Mouse (Mus musculus): ENCODE measurements around the gene Ifnz.
"Not testable (repeated sequence)": the region's sequence is repeated elsewhere in the genome, so short reads cannot be mapped to it uniquely, and the experiment has no call there.

The Ifnz gene

DNA sequence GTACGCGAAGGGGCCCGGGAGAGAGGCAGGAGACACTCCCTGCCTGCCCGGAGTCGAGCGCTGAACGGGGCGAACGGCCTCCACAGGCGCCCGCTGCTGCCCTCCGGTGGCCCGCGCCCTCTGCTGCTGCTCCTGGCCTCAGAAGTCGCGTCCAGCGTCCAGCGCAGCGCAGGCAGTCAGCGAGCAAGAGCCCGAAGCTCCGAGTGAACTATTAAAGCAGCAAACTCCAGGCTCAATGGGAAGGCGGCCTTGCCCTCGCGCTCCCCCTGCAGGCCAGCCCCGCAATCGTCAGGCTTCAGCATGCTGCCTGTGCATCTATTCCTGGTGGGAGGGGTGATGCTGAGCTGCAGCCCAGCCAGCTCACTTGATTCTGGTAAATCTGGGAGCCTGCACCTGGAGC lies 3.5 kb downstream of the Ifnz start, which contains the start of gene Gm13276:
Gene Gm13276, plus strand, starts transcription at position 301 of the 400 bp plus-strand sequence.
- not testable (repeated sequence) for DNase-seq (ENCODE audit: low spot score)

DNA sequence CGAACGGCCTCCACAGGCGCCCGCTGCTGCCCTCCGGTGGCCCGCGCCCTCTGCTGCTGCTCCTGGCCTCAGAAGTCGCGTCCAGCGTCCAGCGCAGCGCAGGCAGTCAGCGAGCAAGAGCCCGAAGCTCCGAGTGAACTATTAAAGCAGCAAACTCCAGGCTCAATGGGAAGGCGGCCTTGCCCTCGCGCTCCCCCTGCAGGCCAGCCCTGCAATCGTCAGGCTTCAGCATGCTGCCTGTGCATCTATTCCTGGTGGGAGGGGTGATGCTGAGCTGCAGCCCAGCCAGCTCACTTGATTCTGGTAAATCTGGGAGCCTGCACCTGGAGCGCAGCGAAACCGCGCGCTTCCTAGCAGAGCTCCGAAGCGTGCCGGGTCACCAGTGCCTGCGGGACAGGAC lies 6.5 kb downstream of the Ifnz start, which contains the start of gene Gm13277:
Gene Gm13277, plus strand, starts transcription at position 231 of the 400 bp plus-strand sequence.
- peak; percentile 42 for DNase-seq (ENCODE audit: low spot score)

- DNase-seq (ENCODE audit: low spot score), result not testable (repeated sequence)
These were observed 9.3 kb downstream of the Ifnz start, which contains the start of gene Gm13278 for GRCm38 (mm10) chr4:88791250-88791649. Gene Gm13278 (plus strand): TSS chr4:88791550.

- peak; percentile 73 for DNase-seq (ENCODE audit: low spot score)
These were observed 12.2 kb downstream of the Ifnz start, which contains the start of gene Gm13275 for GRCm38 (mm10) chr4:88793936-88794675. Gene Gm13275 (plus strand): TSS chr4:88794487.

DNA sequence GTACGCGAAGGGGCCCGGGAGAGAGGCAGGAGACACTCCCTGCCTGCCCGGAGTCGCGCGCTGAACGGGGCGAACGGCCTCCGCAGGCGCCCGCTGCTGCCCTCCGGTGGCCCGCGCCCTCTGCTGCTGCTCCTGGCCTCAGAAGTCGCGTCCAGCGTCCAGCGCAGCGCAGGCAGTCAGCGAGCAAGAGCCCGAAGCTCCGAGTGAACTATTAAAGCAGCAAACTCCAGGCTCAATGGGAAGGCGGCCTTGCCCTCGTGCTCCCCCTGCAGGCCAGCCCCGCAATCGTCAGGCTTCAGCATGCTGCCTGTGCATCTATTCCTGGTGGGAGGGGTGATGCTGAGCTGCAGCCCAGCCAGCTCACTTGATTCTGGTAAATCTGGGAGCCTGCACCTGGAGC lies 15.2 kb downstream of the Ifnz start, which contains the start of gene Gm13279:
Gene Gm13279, plus strand, starts transcription at position 301 of the 400 bp plus-strand sequence.
- DNase-seq (ENCODE audit: low spot score), result not testable (repeated sequence)

DNA sequence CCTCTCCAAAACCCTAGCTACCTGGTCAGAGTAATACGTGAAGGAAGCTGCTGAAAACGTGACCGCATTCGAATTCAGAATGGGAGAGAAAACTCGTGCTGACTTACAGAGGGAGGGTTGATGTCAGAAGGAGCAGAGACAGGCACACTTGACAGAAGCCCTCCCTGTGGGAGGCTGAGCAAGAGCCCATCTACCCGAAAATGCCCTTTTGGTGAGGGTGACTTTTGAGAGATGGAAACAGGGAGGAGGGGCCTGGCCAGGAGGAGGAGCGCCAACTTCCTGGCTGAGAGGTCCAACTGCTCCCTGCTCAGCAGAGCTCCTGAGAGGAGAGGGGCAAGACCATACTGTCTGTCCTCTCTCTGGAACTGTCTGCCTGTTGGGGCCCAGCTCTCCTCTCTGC lies 17.4 kb downstream of the Ifnz start, which contains the start of gene Gm13285:
Gene Gm13285, plus strand, starts transcription at position 301 of the 400 bp plus-strand sequence.
- DNase-seq (ENCODE audit: low spot score), result not testable (repeated sequence)

- DNase-seq (ENCODE audit: low spot score), result not testable (repeated sequence)
These were observed 21.0 kb downstream of the Ifnz start, which contains the start of gene Gm13287 for GRCm38 (mm10) chr4:88802954-88803353. Gene Gm13287 (plus strand): TSS chr4:88803254.

DNA sequence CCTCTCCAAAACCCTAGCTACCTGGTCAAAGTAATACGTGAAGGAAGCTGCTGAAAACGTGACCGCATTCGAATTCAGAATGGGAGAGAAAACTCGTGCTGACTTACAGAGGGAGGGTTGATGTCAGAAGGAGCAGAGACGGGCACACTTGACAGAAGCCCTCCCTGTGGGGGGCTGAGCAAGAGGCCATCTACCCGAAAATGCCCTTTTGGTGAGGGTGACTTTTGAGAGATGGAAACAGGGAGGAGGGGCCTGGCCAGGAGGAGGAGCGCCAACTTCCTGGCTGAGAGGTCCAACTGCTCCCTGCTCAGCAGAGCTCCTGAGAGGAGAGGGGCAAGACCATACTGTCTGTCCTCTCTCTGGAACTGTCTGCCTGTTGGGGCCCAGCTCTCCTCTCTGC lies 23.3 kb downstream of the Ifnz start, which contains the start of gene Gm13288:
Gene Gm13288, plus strand, starts transcription at position 301 of the 400 bp plus-strand sequence.
- DNase-seq (ENCODE audit: low spot score), result not testable (repeated sequence)

- DNase-seq (ENCODE audit: low spot score), result peak; percentile 6
These were observed 23.8 kb downstream of the Ifnz start for GRCm38 (mm10) chr4:88805761-88806160.

DNA sequence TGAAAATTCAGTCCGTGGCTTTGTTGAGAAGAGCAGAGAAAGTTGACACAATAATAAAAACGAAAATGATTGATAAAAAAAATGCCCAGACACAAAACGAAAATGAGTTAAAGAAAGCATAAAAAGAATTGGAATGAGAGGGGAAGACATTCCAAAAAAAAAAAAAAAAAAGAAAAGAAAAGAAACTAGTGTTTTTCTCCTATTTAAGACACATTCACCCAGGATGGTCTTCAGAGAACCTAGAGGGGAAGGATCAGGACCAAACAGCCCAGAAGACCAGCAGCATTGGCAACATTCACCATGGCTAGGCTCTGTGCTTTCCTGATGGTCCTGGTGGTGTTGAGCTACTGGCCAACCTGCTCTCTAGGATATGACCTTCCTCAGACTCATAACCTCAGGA lies 34.0 kb downstream of the Ifnz start, which contains the start of gene Ifna7:
Gene Ifna7, plus strand, starts transcription at position 301 of the 400 bp plus-strand sequence.
- no peak for DNase-seq (ENCODE audit: low spot score)

DNA sequence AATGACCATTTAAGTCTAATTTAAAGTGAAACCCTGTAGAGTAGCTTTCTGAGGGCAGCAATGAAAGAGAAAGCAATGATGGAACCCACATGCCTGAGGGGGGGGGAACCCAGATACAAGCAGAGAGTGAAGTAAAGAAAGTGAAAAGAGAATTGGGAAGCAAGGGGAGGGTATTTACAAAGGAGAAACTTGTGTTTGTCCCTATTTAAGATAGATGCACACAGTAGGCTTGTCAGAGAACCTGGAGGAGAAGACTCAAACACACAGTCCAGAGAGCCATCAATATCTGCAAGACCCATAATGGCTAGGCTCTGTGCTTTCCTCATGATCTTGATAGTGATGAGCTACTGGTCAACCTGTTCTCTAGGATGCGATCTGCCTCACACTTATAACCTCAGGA lies 37.7 kb downstream of the Ifnz start, which contains the start of gene Ifna11:
Gene Ifna11, plus strand, starts transcription at position 301 of the 400 bp plus-strand sequence.
- DNase-seq (ENCODE audit: low spot score), result no peak

- no peak for DNase-seq (ENCODE audit: low spot score)
These were observed 41.1 kb downstream of the Ifnz start for GRCm38 (mm10) chr4:88822995-88823394.

- not testable (repeated sequence) for DNase-seq (ENCODE audit: low spot score)
These were observed 45.2 kb downstream of the Ifnz start, which contains the start of gene Ifna6 for GRCm38 (mm10) chr4:88827116-88827515. Gene Ifna6 (plus strand): TSS chr4:88827416.

DNA sequence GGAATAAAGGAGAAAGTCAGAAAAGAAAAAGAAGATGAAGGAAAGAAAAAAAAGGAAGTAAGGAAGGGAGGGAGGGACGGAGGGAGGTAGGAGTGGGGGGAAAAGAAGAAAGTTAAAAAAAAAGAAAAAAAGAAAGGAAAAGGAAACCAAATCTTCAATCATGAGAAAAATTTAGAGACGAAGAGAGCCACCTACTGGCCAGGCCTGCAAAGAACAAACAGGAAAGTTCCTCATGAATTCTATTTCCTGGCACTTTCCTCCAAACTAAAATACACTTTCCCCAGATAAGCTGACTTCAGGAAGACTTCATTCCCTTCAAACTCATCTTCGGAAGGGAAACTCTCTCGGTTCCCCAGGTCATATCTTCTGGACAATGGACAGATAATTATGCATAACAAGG lies 48.6 kb downstream of the Ifnz start:
- peak; percentile 3 for DNase-seq (ENCODE audit: low spot score)

Data from ovary, postnatal 14 days (tissue).